ENCODE assay signal across 19 mouse cellular contexts in the genomic region with DNA sequence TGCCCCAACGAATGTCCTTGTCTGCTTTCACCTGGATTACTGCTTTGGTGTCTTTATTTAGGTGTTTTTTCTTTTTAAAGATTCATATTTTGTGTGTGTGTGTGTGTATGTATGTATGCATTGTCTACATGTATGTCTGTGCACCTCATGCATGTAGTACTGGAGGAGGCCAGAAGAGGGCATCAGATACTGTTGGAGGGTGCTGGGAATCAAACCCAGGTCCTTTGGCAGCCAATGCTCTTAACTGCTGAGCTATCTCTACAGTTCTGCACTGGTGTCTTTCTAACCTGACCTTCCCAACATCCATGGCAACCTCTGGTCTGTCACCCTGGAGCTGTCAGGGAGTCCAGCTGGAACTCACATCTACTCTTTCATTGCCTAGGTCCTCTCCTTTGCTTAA. TPM values are rescaled to one million over a fixed set of nuclear protein-coding genes. Genes with fewer than 3 reads are reported as not detected.
DNase-seq lines count a peak whose midpoint lies in the region; ATAC-seq and TF ChIP-seq lines count a peak whose summit lies in the region.
"Had no signal": no experiment of that assay in that cellular context is flagged by ENCODE, and none has a peak within 500 bp of the region (broad histone marks: within the 10 kb centered on the region; RNA-seq: fewer than 3 reads in every experiment).

No protein-coding gene starts in this region.

- no peak overlapping the region for H3K27ac ChIP-seq in intestine, postnatal 0 days (ENCODE audit: low read depth, low read length)
- H3K27ac ChIP-seq in intestine, embryonic 15.5 days, result no peak overlapping the region
- H3K27ac ChIP-seq in midbrain, postnatal 0 days (ENCODE audit: low read depth, low read length), result no peak overlapping the region
- H3K27ac ChIP-seq in midbrain, embryonic 11.5 days (ENCODE audit: low read depth, low read length), result no peak overlapping the region
- no peak overlapping the region for H3K27ac ChIP-seq in MEL (ENCODE audit: control insufficient read depth, low read depth, low read length)
- no peak overlapping the region for H3K27ac ChIP-seq in liver, postnatal 0 days (ENCODE audit: low read depth)
- H3K27ac ChIP-seq: embryonic facial prominence, embryonic 15.5 days; forebrain, embryonic 10.5 days; hindbrain, embryonic 10.5 days; hindbrain, embryonic 14.5 days had no signal

- H3K79me2 ChIP-seq in MEL (ENCODE audit: control insufficient read depth, insufficient read depth, low read length, poor library complexity), result no peaks in the 10 kb centered on the region

- no peaks in the 10 kb centered on the region for H3K9me3 ChIP-seq in intestine, postnatal 0 days (ENCODE audit: control insufficient read depth)
- H3K9me3 ChIP-seq in intestine, embryonic 15.5 days, result no peaks in the 10 kb centered on the region
- no peaks in the 10 kb centered on the region for H3K9me3 ChIP-seq in midbrain, postnatal 0 days (ENCODE audit: low read length)
- no peaks in the 10 kb centered on the region for H3K9me3 ChIP-seq in midbrain, embryonic 11.5 days (ENCODE audit: control insufficient read depth, low read length)
- no peaks in the 10 kb centered on the region for H3K9me3 ChIP-seq in MEL (replicated peaks; ENCODE audit: insufficient read depth, low read length)
- peaks cover 5% of the 10 kb centered on the region; the same call in 1 of the 2 replicates for H3K9me3 ChIP-seq in liver, postnatal 0 days (ENCODE audit: low read length)
- H3K9me3 ChIP-seq: embryonic facial prominence, embryonic 15.5 days had no signal

- no peak for TF ChIP-seq EP300 in MEL (IDR thresholded peaks at IDR 0.05; ENCODE audit: low read depth in 1 of 2, low read length in 2 of 2)
- no peak for TF ChIP-seq EP300 in liver, postnatal 0 days (IDR thresholded peaks at IDR 0.05; ENCODE audit: low read depth)

- no peaks in the 10 kb centered on the region for H3K27me3 ChIP-seq in intestine, postnatal 0 days (replicated peaks; ENCODE audit: control insufficient read depth, insufficient read depth, low read length)
- H3K27me3 ChIP-seq in intestine, embryonic 15.5 days (replicated peaks), result no peaks in the 10 kb centered on the region
- H3K27me3 ChIP-seq in midbrain, postnatal 0 days (ENCODE audit: insufficient read depth, low read length), result no peaks in the 10 kb centered on the region
- no peaks in the 10 kb centered on the region for H3K27me3 ChIP-seq in midbrain, embryonic 11.5 days (ENCODE audit: control insufficient read depth, insufficient read depth, low read length)
- H3K27me3 ChIP-seq in MEL (ENCODE audit: control insufficient read depth in 1 of 2, insufficient read depth in 2 of 2, low read length in 2 of 2), result no peaks in the 10 kb centered on the region; a peak in 1 of 4 replicates
- H3K27me3 ChIP-seq in liver, postnatal 0 days (ENCODE audit: insufficient read depth, low read length), result no peaks in the 10 kb centered on the region
- H3K27me3 ChIP-seq: embryonic facial prominence, embryonic 15.5 days; heart, embryonic 12.5 days had no signal

- peak; percentile 38 for TF ChIP-seq CTCF in intestine, postnatal 0 days (IDR thresholded peaks at IDR 0.05; ENCODE audit: low read depth)
- TF ChIP-seq CTCF in midbrain, postnatal 0 days (IDR thresholded peaks at IDR 0.05), result 0 out of 2 replicates have a peak, but pooled peaks have one; percentile 9
- peak in 2 of 3 experiments; percentile 14 to 26; a peak in 2 of 6 replicates for TF ChIP-seq CTCF in MEL (IDR thresholded peaks at IDR 0.05 in 2 of 3, conservative IDR thresholded peaks at IDR 0.05 in 1 of 3; ENCODE audit: control insufficient read depth in 1 of 3, insufficient read depth in 1 of 3, low read depth in 2 of 3, low read length in 3 of 3, poor library complexity in 1 of 3, severe bottlenecking in 1 of 3)
- TF ChIP-seq CTCF in liver, postnatal 0 days (IDR thresholded peaks at IDR 0.05; ENCODE audit: low read depth), result no peak

- WGBS in intestine, postnatal 0 days, result 83% methylated on average over 1 of the region's 1 CpGs
- WGBS in intestine, embryonic 15.5 days, result 73% methylated on average over 1 of the region's 1 CpGs
- WGBS in midbrain, postnatal 0 days, result 69% methylated on average over 1 of the region's 1 CpGs
- WGBS in midbrain, embryonic 11.5 days, result 87% methylated on average over 1 of the region's 1 CpGs
- 65% methylated on average over 1 of the region's 1 CpGs for WGBS in liver, postnatal 0 days (ENCODE audit: insufficient replicate concordance)

- no peak for TF ChIP-seq POLR2A in MEL (IDR thresholded peaks at IDR 0.05; ENCODE audit: control insufficient read depth in 1 of 2, insufficient read depth in 1 of 2, low read depth in 1 of 2, low read length in 2 of 2, poor library complexity in 1 of 2)

- H3K4me1 ChIP-seq in intestine, postnatal 0 days (replicated peaks; ENCODE audit: control insufficient read depth, insufficient read depth, low read length), result no peaks in the 10 kb centered on the region; the same call in 1 of the 2 replicates
- 0 out of 2 replicates have a peak, but pooled peaks cover 3% of the 10 kb centered on the region for H3K4me1 ChIP-seq in intestine, embryonic 15.5 days (replicated peaks)
- no peaks in the 10 kb centered on the region for H3K4me1 ChIP-seq in midbrain, postnatal 0 days (ENCODE audit: insufficient read depth, low read length)
- no peaks in the 10 kb centered on the region for H3K4me1 ChIP-seq in midbrain, embryonic 11.5 days (ENCODE audit: control insufficient read depth, insufficient read depth, low read length)
- no peaks in the 10 kb centered on the region for H3K4me1 ChIP-seq in MEL (ENCODE audit: control insufficient read depth in 1 of 2, insufficient read depth in 2 of 2, low read length in 2 of 2)
- H3K4me1 ChIP-seq in liver, postnatal 0 days (ENCODE audit: insufficient read depth), result no peaks in the 10 kb centered on the region
- H3K4me1 ChIP-seq: forebrain, embryonic 10.5 days; hindbrain, embryonic 10.5 days had no signal

- no peak for ATAC-seq in intestine, postnatal 0 days
- ATAC-seq in intestine, embryonic 15.5 days, result no peak
- ATAC-seq in midbrain, postnatal 0 days (ENCODE audit: low FRiP score), result no peak
- no peak for ATAC-seq in midbrain, embryonic 11.5 days (ENCODE audit: low FRiP score)
- no peak for ATAC-seq in liver, postnatal 0 days
- ATAC-seq: forebrain, embryonic 14.5 days; intestine, embryonic 16.5 days had no signal

- no peak overlapping the region for H3K4me3 ChIP-seq in intestine, postnatal 0 days (ENCODE audit: low read depth, low read length)
- no peak overlapping the region for H3K4me3 ChIP-seq in intestine, embryonic 15.5 days (replicated peaks)
- H3K4me3 ChIP-seq in midbrain, postnatal 0 days (ENCODE audit: low read depth, low read length), result no peak overlapping the region
- H3K4me3 ChIP-seq in midbrain, embryonic 11.5 days (ENCODE audit: low read depth, low read length), result no peak overlapping the region
- H3K4me3 ChIP-seq in MEL (ENCODE audit: control insufficient read depth in 1 of 2, insufficient read depth in 1 of 2, low read depth in 2 of 2, low read length in 2 of 2), result no peak overlapping the region
- no peak overlapping the region for H3K4me3 ChIP-seq in liver, postnatal 0 days (ENCODE audit: low read depth, low read length)
- H3K4me3 ChIP-seq: embryonic facial prominence, embryonic 15.5 days; erythroblast, embryonic 14.5 days; forebrain, embryonic 10.5 days; heart, embryonic 12.5 days; hindbrain, embryonic 10.5 days had no signal

- no peak overlapping the region for H3K4me2 ChIP-seq in intestine, postnatal 0 days (replicated peaks; ENCODE audit: low read depth)
- H3K4me2 ChIP-seq in intestine, embryonic 15.5 days (replicated peaks), result no peak overlapping the region
- H3K4me2 ChIP-seq in midbrain, postnatal 0 days (ENCODE audit: low read depth, low read length, poor library complexity, severe bottlenecking), result no peak overlapping the region
- H3K4me2 ChIP-seq in midbrain, embryonic 11.5 days, result no peak overlapping the region
- no peak overlapping the region for H3K4me2 ChIP-seq in liver, postnatal 0 days (ENCODE audit: low read depth, low read length)
- H3K4me2 ChIP-seq: embryonic facial prominence, embryonic 15.5 days; heart, embryonic 12.5 days; hindbrain, embryonic 14.5 days had no signal

- H3K36me3 ChIP-seq in intestine, postnatal 0 days (ENCODE audit: control insufficient read depth, insufficient read depth), result no peaks in the 10 kb centered on the region
- no peaks in the 10 kb centered on the region for H3K36me3 ChIP-seq in intestine, embryonic 15.5 days
- no peaks in the 10 kb centered on the region for H3K36me3 ChIP-seq in midbrain, postnatal 0 days (ENCODE audit: insufficient read depth, low read length)
- H3K36me3 ChIP-seq in midbrain, embryonic 11.5 days (ENCODE audit: control insufficient read depth, insufficient read depth, low read length), result no peaks in the 10 kb centered on the region
- no peaks in the 10 kb centered on the region for H3K36me3 ChIP-seq in MEL (ENCODE audit: control insufficient read depth in 1 of 2, insufficient read depth in 2 of 2, low read length in 2 of 2)
- H3K36me3 ChIP-seq in liver, postnatal 0 days (replicated peaks; ENCODE audit: insufficient read depth, low read length), result no peaks in the 10 kb centered on the region
- H3K36me3 ChIP-seq: embryonic facial prominence, embryonic 15.5 days; forebrain, embryonic 10.5 days; heart, embryonic 12.5 days; hindbrain, embryonic 10.5 days had no signal

- DNase-seq in midbrain, postnatal 0 days (ENCODE audit: low spot score), result no peak
- no peak for DNase-seq in midbrain, embryonic 11.5 days (ENCODE audit: low spot score, missing footprints)
- DNase-seq in MEL (ENCODE audit: low read depth, low spot score), result peak; percentile 8
- DNase-seq in cerebellum, postnatal 4 days (ENCODE audit: low spot score in 2 of 2), result no peak
- no peak for DNase-seq in liver, postnatal 0 days
- DNase-seq: adrenal gland, postnatal 25 days; cerebellum, adult 18-20 months; cerebellum, adult 9-11 months; cerebellum, postnatal 36 days had no signal

- no peak for TF ChIP-seq RAD21 in MEL (IDR thresholded peaks at IDR 0.05; ENCODE audit: low read depth, low read length)

- H3K9ac ChIP-seq in intestine, postnatal 0 days (ENCODE audit: low read depth, low read length), result no peak overlapping the region
- no peak overlapping the region for H3K9ac ChIP-seq in intestine, embryonic 15.5 days
- H3K9ac ChIP-seq in midbrain, postnatal 0 days (replicated peaks; ENCODE audit: low read length, poor library complexity, severe bottlenecking), result no peak overlapping the region
- no peak overlapping the region for H3K9ac ChIP-seq in midbrain, embryonic 11.5 days (ENCODE audit: low read length)
- H3K9ac ChIP-seq in MEL (ENCODE audit: control insufficient read depth, low read depth, low read length, poor library complexity, severe bottlenecking), result no peak overlapping the region
- no peak overlapping the region for H3K9ac ChIP-seq in liver, postnatal 0 days (replicated peaks)
- H3K9ac ChIP-seq: embryonic facial prominence, embryonic 15.5 days; heart, embryonic 12.5 days; hindbrain, embryonic 14.5 days had no signal

RNA-seq across cellular contexts. Expression of a gene that starts 41.8 kb away (rescaled TPM):
- polyA plus RNA-seq in intestine, postnatal 0 days (2015; fragmentation: Nextera tagmentation; extraction: Ambion mirVana), result 13.5 and 13.8 TPM in 2 replicates
- 23.5 and 24.1 TPM in 2 replicates for polyA plus RNA-seq in intestine, embryonic 15.5 days (2015; fragmentation: Nextera tagmentation; extraction: Ambion mirVana)
- 60.9 and 64.5 TPM in 2 replicates for total RNA-seq in midbrain, postnatal 0 days (2014; rRNA removed)
- 16.9 and 17.3 TPM in 2 replicates for polyA plus RNA-seq in midbrain, postnatal 0 days (2015; fragmentation: Nextera tagmentation; extraction: Ambion mirVana)
- polyA plus RNA-seq in midbrain, embryonic 11.5 days (2014; fragmentation: Nextera tagmentation; extraction: Ambion mirVana), result 28.2 and 29.9 TPM in 2 replicates
- total RNA-seq in MEL (2012; rRNA removed), result 3.1 and 3.2 TPM in 2 replicates
- polyA plus RNA-seq in MEL (2012; ENCODE audit: insufficient read depth in 1 of 2, insufficient read length in 2 of 2, low read depth in 1 of 2, low replicate concordance in 2 of 2, missing spikeins in 1 of 2), result 1 to 10 TPM in 1 of 2 experiments, not detected in 1; 4.1 TPM
- polyA plus RNA-seq in liver, postnatal 0 days (2015; fragmentation: Nextera tagmentation; extraction: Ambion mirVana), result 5.5 and 5.9 TPM in 2 replicates
- polyA plus RNA-seq: erythroblast, embryonic 14.5 days had no signal
